Mouse (Mus musculus) cerebellum, adult 9-11 months (tissue): Measurements from ENCODE around the gene Vdac2.
A peak's percentile ranks its signal among the peaks of the same experiment; 100 is the strongest.

Source experiments
- DNase-seq: peaks from one replicate; pipeline ENCODE4 v3.0.0; 2022

The Vdac2 gene

DNA sequence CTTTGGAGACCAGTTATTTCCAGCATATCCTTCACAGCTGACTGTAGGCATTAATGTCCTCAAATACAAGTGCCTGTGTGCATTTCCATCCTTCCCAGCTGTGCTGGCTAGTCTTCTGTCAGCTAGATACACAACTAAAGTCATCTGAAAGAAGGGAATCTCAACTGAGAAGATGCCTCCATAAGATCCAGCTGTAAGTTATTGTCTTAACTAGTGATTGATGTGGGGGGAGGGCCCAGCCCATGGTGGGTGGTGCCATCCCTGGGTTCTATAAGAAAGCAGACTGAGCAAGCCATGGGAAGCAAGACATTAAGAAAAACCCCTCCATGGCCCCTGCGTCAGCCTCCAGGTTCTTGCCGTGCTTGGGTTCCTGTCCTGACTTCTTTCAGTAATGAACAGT, at the start of gene Vdac2:
Vdac2 (plus strand) TSS at position 301 of the 400 bp plus-strand sequence.
- DNase-seq = no peak

DNA sequence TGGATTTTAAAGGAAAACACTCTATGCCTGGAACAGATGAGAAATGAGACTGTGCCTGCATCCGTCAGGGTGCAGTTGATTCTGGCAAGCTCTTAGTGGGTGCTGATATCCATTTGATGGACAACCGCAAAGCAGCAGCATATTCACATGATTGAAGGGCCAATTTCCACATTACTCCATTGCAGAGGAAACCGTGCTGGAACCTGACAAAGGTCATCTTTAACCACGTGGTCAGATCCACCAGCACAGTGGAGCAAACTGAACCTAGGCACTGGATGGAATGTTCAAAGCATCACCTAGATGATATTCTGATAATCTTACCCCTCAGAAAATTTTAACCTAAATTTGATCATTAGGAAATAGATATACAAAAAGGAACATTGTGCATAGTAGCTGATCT, 48.8 kb upstream of the Vdac2 start:
- DNase-seq = no peak

DNA sequence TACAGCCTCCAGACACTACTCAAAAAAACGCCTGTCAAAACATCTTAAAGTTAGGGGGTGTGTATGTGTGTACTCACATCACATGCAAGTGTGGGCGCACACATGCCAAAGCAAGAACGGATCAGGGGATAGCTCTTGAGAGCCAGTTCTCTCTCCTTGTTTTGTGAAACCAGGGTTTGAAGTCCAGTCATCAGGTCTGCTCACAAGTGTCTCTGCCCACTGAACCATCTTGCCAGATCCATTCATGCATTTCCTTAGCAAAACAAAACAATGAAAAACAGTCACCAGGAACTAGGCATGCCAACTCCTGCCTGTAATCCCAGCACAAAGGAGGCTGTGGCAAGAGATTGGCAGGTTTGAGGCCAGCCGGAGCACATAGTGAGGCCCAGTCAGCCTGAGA, 38.5 kb upstream of the Vdac2 start:
- no peak for DNase-seq

DNA sequence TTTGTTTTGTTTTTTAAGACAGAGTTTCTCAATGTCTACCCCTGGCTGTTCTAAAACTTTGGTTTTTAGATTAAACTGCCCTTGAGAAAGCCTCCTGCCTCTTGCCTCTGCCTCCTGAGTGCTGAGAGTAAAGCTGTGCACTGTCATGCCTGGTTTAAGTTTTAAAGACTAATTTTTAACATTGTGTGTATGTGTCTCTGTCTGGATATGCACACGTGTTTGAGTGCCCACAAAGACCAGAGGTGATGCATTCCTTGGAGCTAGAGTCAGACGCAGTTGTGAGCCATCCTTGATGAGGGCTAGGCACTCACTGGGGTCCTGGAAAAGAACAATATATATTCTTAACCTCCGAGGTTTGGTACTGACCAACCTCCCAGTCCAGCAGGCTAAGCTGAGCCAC, 37.7 kb upstream of the Vdac2 start:
- DNase-seq = no peak

DNA sequence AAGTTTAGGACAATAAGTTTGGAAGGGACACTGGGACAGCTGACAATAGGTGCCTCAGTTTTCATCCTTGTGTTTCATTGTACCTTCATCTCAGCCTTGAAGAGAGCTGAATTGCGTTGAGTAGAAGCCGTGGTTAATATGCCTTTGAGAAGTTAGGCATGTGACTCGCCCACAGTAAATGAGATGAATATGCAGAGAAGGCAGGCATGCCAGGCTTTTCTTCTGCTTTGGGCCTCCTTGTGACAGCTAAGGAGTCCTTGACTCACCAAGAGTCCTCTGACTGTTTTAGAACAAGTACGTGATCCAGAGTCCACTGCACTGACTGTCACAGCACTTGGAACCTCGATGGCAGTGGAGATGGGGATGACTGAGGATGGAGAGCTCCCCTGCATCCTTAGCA, 36.9 kb upstream of the Vdac2 start:
- no peak for DNase-seq

DNA sequence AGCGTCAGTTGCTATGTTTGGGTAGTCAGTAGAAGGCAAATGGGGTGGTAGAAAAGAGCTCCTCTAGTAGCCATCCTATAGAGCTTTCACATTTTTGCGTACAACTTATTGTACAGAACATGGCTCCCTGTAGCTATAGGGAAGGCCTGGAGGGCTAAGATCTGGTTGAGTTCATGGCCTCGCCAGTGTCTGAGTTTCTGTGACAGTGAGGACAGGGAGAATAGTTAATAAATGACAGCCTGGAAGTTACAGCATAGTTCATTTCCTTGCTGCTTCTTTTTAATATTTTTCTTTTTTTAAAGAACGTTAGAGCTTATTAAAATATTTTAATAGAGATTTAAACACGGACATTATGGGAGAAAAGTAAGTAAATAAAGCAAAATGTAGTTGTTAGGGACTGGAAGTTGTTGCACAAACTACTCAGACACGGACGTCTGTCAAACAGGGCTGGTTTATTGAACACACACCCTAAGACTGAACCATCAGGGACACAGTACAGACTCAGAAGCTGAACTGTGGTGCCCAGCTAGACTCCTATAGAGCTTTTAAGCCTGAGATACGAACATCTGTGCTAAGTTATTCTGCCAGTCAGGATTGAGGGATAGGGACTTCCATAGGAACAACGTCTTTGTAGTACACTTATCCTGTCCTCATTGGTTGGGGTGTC, 34.3 kb upstream of the Vdac2 start:
- DNase-seq = no peak

DNA sequence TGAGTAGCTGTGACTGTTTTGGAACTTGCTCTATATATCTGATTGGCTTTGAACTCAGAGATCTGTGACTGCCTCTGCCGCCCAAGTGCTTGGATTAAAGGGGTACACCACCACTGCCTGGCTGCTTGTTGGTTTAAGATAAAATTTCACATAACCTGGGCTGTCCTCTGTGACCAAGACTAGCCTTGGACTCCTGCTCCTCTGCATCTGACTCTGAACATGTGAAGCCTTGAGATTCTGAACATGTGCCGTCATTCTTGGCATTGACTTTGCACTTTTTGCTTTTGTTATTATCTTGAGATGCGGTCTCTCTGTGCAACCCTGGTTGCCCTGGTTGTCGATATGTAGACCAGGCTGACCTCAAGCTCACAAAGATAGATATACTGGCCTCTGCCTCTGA, 33.3 kb upstream of the Vdac2 start:
- no peak for DNase-seq

DNA sequence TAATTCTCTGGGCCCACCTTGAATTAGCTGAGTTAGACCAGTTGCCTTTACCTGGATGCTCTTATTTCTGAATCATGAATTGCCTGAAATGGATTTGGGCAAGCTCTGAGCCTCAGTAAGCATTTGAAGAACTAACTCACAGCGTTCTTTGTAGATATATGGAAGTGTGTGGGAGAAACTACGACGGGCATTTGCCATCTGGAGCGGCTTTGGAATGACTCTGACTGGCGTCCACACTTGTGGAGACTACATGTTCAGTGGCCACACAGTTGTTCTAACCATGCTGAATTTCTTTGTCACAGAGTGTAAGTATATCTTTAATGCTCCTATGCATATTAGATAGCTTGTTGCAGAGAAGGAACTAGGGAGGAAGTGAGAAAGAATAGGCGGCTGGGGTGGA, 32.8 kb upstream of the Vdac2 start:
- DNase-seq = no peak

DNA sequence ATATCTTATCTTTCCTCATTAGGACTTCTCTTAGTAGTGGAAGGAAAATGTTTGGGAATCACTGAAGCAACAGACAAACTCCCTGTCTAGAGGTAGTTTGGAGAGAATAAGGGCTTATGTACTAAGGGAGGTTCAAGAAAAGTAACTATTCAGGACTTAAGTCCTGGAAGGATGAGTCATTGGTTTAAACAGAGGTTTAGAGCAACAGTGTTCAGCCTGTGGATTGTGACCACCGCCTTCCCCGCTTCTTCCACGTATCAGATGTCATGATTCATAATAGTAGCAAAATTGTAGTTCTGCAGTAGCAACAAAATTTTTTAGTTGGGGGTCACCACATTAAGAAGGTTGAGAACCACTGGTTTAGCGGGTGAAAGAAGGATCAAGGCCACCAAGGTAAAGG, 24.4 kb upstream of the Vdac2 start:
- DNase-seq = no peak

DNA sequence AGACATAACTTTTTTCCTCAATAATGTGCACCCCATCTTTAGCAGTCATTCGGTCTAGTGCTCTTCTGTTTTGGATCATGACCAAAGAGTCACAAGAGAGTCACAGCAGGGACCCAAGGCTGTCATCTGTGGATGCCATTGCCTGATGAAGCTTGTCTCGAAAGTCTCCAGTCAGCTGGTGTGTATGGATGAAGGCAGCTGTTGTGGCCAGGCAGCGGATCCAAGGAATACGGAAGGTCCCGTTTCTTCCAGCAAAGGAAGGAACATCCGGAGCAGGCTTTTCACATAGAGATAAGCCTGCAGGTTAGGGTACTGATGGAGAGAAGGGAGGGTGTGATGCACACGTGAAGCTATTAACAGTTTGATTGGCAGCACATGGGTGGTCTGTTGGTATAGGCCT, 23.4 kb upstream of the Vdac2 start:
- DNase-seq = no peak

DNA sequence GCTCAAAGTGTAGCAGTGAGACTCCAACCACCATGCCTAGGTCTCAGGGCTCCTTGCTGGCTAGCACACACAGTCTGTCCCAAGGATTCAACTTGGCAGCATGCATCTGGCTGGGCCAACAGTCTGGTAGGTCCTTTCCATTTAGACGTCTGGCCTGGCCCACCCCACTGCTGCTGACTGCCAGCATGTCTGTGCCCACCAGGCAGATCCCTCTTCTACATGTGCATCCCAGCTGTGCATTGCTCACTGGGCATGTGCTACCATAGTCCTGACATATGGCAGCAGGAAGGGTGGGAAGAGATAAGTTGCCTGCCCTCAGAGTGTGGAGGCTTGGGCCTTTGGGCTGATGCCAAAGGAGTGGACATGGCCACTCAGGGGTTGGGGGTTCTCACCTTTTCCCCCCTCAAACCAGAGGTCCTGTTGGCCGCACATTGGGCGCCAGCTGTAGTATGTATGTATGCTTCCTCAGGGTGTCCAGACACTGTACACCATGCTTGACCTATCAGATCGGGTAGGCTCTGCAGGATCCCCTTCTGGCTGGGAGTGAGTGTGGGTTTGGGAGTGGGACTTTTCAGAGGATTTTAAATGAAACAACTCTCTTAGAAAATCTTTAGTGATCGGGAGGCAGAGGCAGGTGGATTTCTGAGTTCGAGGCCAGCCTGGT, 22.4 kb upstream of the Vdac2 start:
- DNase-seq = no peak

DNA sequence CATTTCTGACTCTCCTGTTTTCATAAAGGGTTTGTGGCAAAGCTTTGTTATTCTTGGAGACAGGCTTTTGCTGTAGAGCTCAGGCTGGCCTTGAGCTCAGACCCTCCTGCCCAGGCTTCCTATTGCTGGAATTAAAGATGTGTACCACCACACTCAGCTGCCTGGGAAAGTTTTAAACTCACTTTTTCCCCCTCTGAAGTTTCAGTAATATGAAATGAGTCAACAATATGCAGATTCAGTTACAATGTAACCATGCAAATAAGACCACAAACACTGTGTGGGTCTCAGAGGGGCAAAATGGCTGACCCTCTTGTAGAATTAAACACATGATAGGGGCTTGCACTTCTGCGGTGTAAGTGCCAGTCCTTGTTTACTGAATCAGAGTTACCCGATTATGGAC, 18.8 kb upstream of the Vdac2 start:
- DNase-seq = no peak

DNA sequence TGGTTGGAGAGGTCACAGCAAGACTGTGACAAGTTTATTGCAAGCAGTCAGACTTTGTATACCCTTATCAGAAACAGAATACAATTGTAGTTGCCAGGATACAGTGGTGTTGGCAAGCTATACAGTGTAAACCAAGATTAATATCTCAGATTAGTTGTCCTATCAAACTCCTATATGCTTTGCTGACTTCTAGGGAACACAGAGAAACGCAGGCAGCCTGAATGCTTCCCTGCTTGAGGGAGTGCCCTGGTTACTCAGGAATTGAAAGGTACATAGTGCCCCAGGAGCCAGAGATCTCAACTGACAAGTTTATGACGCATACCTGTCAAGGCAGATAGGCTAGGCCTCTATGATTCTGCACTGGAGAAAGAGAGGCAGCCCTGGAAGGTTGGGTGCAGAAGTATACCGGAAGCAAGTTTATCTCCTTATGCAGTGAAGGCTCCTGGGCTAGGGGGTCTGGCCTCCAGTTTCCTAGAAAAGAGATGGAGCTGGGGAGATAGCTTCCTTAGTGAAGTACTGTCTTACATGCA, 18.3 kb upstream of the Vdac2 start:
- no peak for DNase-seq

DNA sequence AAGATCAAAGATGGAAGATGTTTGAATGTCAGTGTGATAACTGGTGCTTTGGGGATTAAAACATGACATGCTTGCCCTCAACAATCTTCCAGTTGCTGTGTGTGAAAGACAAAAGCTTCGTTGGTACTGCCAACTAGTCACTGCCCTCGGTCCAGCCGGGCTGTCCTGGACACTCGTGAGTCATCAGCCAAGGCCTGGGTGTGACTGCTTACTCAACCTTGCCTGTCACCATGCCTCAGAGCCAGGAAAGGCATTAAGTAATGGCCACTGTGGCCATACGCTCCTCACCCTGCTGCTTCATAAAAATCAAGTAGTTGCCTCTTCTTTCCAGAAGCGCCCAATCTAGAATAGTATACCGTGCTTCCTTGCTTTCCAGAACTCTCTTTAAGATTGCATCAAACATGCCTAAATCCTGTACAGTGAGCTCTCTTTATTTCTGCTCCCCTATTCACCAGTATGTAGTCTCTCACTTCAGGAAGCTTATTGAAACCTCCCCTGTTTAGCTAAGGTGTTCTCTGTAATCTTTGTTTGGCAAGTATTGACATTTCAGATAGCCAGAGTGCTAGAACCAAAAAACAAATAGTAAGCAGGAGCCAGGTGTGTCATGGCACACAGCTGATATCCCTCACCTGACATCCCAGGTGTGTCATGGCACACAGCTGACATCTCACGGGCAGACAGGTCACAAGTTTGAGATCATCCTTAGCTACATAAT, 16.7 kb upstream of the Vdac2 start:
- no peak for DNase-seq

DNA sequence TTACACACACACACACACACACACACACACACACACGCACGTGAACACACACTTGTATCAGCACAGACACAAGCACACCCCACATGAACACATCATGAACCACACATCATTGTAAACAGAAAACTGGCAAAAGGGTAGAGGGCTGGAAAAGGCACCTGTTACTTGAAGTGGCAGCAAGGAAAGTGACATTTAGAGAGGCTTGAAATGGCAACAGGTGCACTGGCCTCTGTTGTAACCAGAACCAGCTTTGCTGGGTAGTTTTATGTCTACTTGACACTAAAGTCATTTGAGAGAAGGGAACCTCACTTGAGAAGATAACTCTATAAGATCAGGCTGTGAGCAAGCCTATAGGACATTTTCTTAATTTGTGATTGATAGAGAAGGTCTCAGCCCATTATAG, 15.6 kb upstream of the Vdac2 start:
- no peak for DNase-seq

DNA sequence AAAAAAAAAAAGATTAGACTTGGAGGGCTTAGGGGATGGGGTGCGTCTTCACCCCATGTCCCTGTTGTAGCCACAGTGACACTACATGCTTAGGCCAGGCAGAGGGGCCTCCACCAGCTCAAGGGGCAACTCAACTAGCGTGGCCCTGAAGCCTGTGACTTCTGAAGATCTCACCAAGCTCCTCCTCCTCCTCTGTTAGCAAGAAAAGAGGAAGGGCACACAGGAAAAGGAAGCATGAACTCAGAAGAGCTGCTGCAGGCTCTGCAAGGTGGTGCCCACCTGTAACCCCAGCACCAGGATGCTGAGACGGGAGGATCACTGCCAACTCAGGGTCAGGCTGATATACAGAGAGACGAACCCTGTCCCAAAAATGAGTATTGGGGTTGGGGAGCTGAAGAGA, 13.7 kb upstream of the Vdac2 start:
- DNase-seq = no peak

DNA sequence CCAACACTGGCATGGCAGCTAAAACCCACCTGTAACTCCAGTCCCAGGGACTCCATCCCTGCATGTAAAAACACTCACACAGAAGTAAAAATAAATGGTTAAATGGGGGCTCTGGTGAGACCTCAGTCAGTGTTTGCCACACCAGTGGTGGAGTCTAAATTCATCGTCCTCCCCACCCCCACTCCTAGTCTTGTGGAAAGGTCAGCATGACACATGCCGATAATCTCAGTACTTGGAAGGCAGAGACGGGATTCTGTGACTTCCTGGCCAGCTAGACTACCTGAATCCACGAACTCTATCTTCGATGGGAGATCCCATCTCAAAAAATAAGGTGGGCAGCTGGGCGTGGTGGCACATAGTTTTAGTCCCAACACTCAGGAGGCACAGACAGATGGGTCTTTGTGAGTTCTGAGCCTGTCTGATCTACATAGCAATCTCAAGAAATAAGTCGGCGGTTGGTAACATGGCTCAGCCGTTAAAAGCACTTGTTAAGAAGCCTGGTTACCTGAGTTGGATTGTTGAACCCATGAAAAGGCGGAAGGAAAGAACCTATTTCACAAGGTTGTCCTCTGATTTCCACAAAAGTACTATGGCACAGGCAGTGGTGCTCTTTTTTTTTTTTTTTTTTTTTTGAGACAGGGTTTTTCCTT, 13.2 kb upstream of the Vdac2 start:
- DNase-seq = no peak

DNA sequence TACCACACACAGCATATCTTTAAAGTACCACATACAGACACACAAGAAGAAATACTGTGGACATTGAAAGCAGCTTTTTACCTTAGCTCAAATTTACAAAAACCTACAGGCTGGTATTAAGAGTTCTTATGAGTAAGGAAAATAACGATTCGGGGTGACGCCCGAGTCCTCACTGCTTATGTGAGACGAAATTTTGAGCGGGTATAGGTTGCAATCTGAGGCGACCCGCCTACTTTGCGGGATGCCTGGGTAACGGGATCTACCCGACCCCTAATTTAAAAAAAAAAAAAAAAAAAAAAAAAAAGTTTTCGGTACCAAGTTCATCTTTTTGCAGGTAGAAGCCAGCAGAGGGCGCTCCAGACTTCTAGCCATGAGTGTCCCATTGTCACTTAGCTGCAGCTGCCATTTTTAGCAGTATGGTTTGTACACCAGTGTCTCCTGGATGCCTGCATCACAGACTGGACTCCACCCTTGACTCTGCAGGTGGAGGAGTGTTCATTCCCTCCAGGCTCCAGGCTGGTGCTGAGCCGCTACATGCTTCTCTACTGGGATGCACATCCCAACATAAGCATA, 12.4 kb upstream of the Vdac2 start:
- DNase-seq = peak; percentile 68

DNA sequence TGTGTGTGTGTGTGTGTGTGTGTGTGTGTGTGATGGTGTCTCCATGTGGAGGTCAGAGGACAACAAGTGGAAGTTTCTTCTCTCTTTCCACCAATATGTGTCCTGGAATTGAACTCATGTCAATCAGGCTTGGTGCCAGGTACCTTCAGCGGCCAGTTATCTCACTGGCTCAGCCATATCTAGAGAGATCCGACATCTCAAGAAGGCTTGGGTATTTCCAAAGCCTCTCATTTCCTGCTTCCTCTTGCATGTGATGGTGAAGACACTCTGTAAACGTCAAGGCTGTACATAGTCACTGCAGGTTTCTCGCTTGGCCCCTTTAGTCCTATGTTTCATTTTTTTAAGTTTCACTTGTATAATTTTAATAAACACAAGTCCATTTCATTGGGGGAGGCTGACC, 11.8 kb upstream of the Vdac2 start:
- no peak for DNase-seq

DNA sequence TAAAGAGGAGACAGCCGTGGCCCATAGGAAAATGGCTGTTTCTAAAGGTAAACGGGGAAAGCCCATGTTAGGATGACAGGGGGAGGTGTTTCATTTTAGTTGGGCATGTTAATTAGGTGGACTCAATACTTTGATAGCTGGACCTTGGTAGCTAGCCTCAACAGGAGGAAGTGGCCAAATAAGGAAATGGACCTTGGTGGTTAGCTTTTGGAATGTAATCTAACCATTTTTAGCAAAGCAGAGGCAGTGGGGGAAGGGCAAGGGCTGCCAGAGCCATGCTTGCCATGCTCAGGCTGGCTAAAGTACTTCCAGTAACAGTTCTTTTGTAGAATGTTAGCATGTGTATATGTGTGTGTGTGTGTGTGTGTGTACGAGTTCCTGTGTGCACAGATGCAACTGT, 11.2 kb upstream of the Vdac2 start:
- no peak for DNase-seq

DNA sequence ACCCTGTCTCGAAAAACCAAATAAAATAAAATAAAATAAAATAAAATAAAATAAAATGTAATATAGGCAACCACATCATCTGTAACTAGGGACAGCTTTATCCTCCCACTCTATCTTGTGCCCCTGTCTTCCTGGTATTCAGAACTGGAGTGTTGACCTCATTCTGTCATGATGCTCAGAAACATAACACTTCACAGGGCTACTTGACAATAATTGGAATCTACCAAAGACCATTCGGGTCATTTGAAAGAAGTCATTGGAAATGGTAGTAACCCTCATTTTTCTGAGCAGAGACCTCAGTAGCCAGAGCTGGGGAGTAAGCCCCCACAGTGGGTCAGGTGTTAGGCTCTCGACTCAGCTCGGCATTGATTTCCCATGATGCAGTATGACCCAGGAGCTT, 10.4 kb upstream of the Vdac2 start:
- DNase-seq = no peak

DNA sequence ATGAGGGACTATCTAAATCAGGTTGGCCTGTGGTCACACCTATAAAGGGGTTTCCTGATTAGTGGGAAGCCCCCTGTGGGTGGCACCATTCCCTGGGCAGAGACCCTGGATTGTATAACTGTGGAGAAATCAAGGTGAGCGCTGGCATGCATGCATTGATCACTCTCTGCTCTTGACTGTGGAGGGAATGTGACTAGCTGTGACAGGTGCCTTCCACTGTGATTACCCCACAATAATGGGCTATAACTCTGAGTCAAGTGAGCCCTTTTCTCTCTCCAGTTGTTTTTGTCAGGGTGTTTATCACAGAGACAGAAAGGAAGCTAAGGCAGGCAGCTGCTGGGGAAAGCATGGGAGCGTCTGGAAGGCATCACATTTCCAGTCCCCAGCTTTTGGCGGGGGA, 8.8 kb upstream of the Vdac2 start:
- DNase-seq = no peak

DNA sequence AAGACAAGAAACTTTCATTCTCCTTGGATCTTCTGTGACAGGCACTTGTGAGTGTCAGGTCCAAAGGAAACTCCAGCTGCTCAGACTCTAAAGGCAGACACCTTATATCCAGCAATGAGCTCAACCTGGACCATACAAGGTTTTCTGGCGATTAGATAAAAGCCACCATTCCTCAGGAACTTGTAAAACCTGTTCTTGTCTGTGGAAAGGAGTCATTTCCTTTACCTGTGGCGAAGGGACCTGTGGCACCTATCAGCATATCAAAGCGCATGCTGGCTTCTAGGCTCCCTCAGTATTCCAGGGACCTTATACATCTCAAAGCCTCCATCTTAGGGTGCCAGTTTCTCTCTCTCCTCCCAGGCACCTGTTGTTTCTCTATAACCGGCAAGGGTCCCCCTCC, 7.6 kb upstream of the Vdac2 start:
- DNase-seq = no peak
